Comparison of ENCODE assay signal across 21 mouse cellular contexts in genomic region chr2:132584191-132584590, GRCm38 (mm10). TPM values are rescaled to one million over a fixed set of nuclear protein-coding genes. Genes with fewer than 3 reads are reported as not detected.
DNase-seq lines count a peak whose midpoint lies in the region; ATAC-seq and TF ChIP-seq lines count a peak whose summit lies in the region.
"Had no signal": no experiment of that assay in that cellular context is flagged by ENCODE, and none has a peak within 500 bp of the region (broad histone marks: within the 10 kb centered on the region; RNA-seq: fewer than 3 reads in every experiment).

No protein-coding gene starts in this region.

- no peaks in the 10 kb centered on the region for H3K27me3 ChIP-seq in heart, postnatal 0 days (ENCODE audit: control insufficient read depth, insufficient read depth, low read length)
- H3K27me3 ChIP-seq in heart, embryonic 10.5 days (ENCODE audit: insufficient read depth, poor library complexity, severe bottlenecking): no peaks in the 10 kb centered on the region
- H3K27me3 ChIP-seq: forebrain, embryonic 15.5 days; hindbrain, embryonic 15.5 days; intestine, embryonic 15.5 days; limb, embryonic 15.5 days; neural tube, embryonic 15.5 days had no signal

- no peak for TF ChIP-seq EP300 in heart, postnatal 0 days (IDR thresholded peaks at IDR 0.05; ENCODE audit: low read depth)

- H3K36me3 ChIP-seq in heart, postnatal 0 days (replicated peaks; ENCODE audit: control insufficient read depth, insufficient read depth, low read length): no peaks in the 10 kb centered on the region
- no peaks in the 10 kb centered on the region for H3K36me3 ChIP-seq in heart, embryonic 10.5 days
- H3K36me3 ChIP-seq: forebrain, embryonic 15.5 days; G1E; hindbrain, embryonic 15.5 days; intestine, embryonic 15.5 days; limb, embryonic 15.5 days; neural tube, embryonic 15.5 days had no signal

- DNase-seq in adrenal gland, postnatal 36 days: peak; percentile 32 to 40
- no peak for DNase-seq in adrenal gland, adult 8-10 months
- no peak for DNase-seq in heart, postnatal 0 days (ENCODE audit: low spot score)
- DNase-seq in heart, embryonic 10.5 days (ENCODE audit: low spot score): no peak
- peak; percentile 27 to 59 for DNase-seq in kidney, postnatal 25 days
- no peak for DNase-seq in kidney, postnatal 10 days
- peak; percentile 25 for DNase-seq in heart, postnatal 4 days
- DNase-seq in natural killer cell, adult 2 months (ENCODE audit: low spot score in 2 of 2): no peak
- DNase-seq: cerebellum, adult 8-10 months; liver, postnatal 0 days; lung, postnatal 10 days; midbrain, embryonic 14.5 days; right cerebral cortex, postnatal 14 days; spleen, adult 18-20 months had no signal

- H3K9ac ChIP-seq in heart, postnatal 0 days (replicated peaks; ENCODE audit: low read depth, low read length): no peak overlapping the region
- H3K9ac ChIP-seq: forebrain, embryonic 15.5 days; hindbrain, embryonic 15.5 days; intestine, embryonic 15.5 days; limb, embryonic 15.5 days; liver, postnatal 0 days; neural tube, embryonic 15.5 days had no signal

- H3K27ac ChIP-seq in heart, postnatal 0 days (ENCODE audit: low read depth): peak overlapping the region; percentile 21; the same call in 1 of the 2 replicates
- no peak overlapping the region for H3K27ac ChIP-seq in heart, embryonic 10.5 days
- H3K27ac ChIP-seq: forebrain, embryonic 15.5 days; hindbrain, embryonic 15.5 days; intestine, embryonic 15.5 days; limb, embryonic 15.5 days; neural tube, embryonic 15.5 days had no signal

- no peak overlapping the region for H3K4me3 ChIP-seq in heart, postnatal 0 days (ENCODE audit: low read depth, low read length)
- no peak overlapping the region for H3K4me3 ChIP-seq in heart, embryonic 10.5 days
- H3K4me3 ChIP-seq: forebrain, embryonic 15.5 days; hindbrain, embryonic 15.5 days; intestine, embryonic 15.5 days; limb, embryonic 15.5 days; neural tube, embryonic 15.5 days had no signal

- WGBS in heart, postnatal 0 days: 62% methylated on average over 1 of the region's 1 CpGs
- whole genome bisulfite sequencing in heart, embryonic 10.5 days: 85% methylated on average over 1 of the region's 1 CpGs

- ATAC-seq in heart, postnatal 0 days (ENCODE audit: insufficient read depth, low read depth): no peak; the same call in 1 of the 2 replicates
- ATAC-seq: activated CD4-positive, CD25-positive, alpha-beta regulatory T cell, adult 4 months; forebrain, embryonic 15.5 days; intestine, embryonic 15.5 days; liver, postnatal 0 days had no signal

- H3K9me3 ChIP-seq in heart, postnatal 0 days (replicated peaks; ENCODE audit: control insufficient read depth, low read length): no peaks in the 10 kb centered on the region
- H3K9me3 ChIP-seq in heart, embryonic 10.5 days: no peaks in the 10 kb centered on the region
- H3K9me3 ChIP-seq: forebrain, embryonic 15.5 days; G1E; hindbrain, embryonic 15.5 days; intestine, embryonic 15.5 days; limb, embryonic 15.5 days; neural tube, embryonic 15.5 days had no signal

- peaks cover 15% of the 10 kb centered on the region for H3K4me1 ChIP-seq in heart, postnatal 0 days (ENCODE audit: control insufficient read depth, insufficient read depth)
- H3K4me1 ChIP-seq in heart, embryonic 10.5 days: 0 out of 2 replicates have a peak, but pooled peaks cover 4% of the 10 kb centered on the region
- H3K4me1 ChIP-seq: intestine, embryonic 15.5 days had no signal

- TF ChIP-seq CTCF in heart, postnatal 0 days (IDR thresholded peaks at IDR 0.05; ENCODE audit: low read depth): no peak

- H3K4me2 ChIP-seq in heart, postnatal 0 days (ENCODE audit: low read depth, low read length): no peak overlapping the region
- H3K4me2 ChIP-seq: forebrain, embryonic 15.5 days; hindbrain, embryonic 15.5 days; intestine, embryonic 15.5 days; limb, embryonic 15.5 days; neural tube, embryonic 15.5 days had no signal

RNA-seq across cellular contexts. Expression of gene Gpcpd1, which starts 3.3 kb away (rescaled TPM):
- total RNA-seq in adrenal gland, postnatal 36 days (2021): 10 to 100 TPM; 19.5 to 57.4 TPM
- total RNA-seq in adrenal gland, adult 8-10 months (2022): 10 to 100 TPM; 19.5 to 61.3 (median 25.4) TPM
- total RNA-seq in heart, postnatal 0 days (2014; rRNA removed; ENCODE audit: low replicate concordance): 26.4 and 37.5 TPM in 2 replicates
- polyA plus RNA-seq in heart, postnatal 0 days (2015; fragmentation: Nextera tagmentation; extraction: Ambion mirVana): 60.5 and 67.9 TPM in 2 replicates
- 28.0 and 32.6 TPM in 2 replicates for polyA plus RNA-seq in heart, embryonic 10.5 days (2016; fragmentation: Nextera tagmentation; extraction: Ambion mirVana)
- total RNA-seq in heart, postnatal 4 days (2021): 10 to 100 TPM; 62.0 to 71.1 TPM

Comparison
In these comparisons a context has a peak if more than half of its experiments do, and no peak if none do; other contexts are left out.
1. DNase-seq: peak in adrenal gland, postnatal 36 days (2 of 2), kidney, postnatal 25 days (2 of 2) and heart, postnatal 4 days (single experiment); none in adrenal gland, adult 8-10 months (single experiment), heart, postnatal 0 days (single experiment), heart, embryonic 10.5 days (single experiment), kidney, postnatal 10 days (single experiment) and natural killer cell, adult 2 months (0 of 2).